Comparison of ENCODE assay signal across 8 mouse cellular contexts in genomic region chr2:18689064-18689921, GRCm38 (mm10). TPM values are rescaled to one million over a fixed set of nuclear protein-coding genes. Genes with fewer than 3 reads are reported as not detected.
DNase-seq lines count a peak whose midpoint lies in the region; ATAC-seq and TF ChIP-seq lines count a peak whose summit lies in the region.

No protein-coding gene starts in this region.

- 2% methylated on average over 51 of the region's 51 CpGs for WGBS in bone marrow, adult 2 months
- WGBS in forebrain, embryonic 13.5 days = 2% methylated on average over 47 of the region's 51 CpGs
- WGBS in hindbrain, postnatal 0 days = 2% methylated on average over 49 of the region's 51 CpGs
- 1% methylated on average over 51 of the region's 51 CpGs for WGBS in limb, embryonic 12.5 days
- under 1% methylated on average over 51 of the region's 51 CpGs for WGBS in midbrain, embryonic 11.5 days
- WGBS in stomach, embryonic 16.5 days = under 1% methylated on average over 51 of the region's 51 CpGs

- H3K4me1 ChIP-seq in bone marrow, adult 2 months (ENCODE audit: control insufficient read depth, insufficient read depth, low read length) = peaks cover 2% of the 10 kb centered on the region
- H3K4me1 ChIP-seq in forebrain, embryonic 13.5 days = peaks cover 25% of the 10 kb centered on the region
- 0 out of 2 replicates have a peak, but pooled peaks cover 6% of the 10 kb centered on the region for H3K4me1 ChIP-seq in hindbrain, postnatal 0 days (ENCODE audit: insufficient read depth, low read length)
- peaks cover 18% of the 10 kb centered on the region for H3K4me1 ChIP-seq in limb, embryonic 12.5 days (replicated peaks)
- peaks cover 16% of the 10 kb centered on the region for H3K4me1 ChIP-seq in midbrain, embryonic 11.5 days (ENCODE audit: control insufficient read depth, insufficient read depth, low read length)
- H3K4me1 ChIP-seq in stomach, embryonic 16.5 days (ENCODE audit: control insufficient read depth, insufficient read depth, low read length) = peaks cover 18% of the 10 kb centered on the region

- peak overlapping the region; percentile 67 for H3K9ac ChIP-seq in forebrain, embryonic 13.5 days
- H3K9ac ChIP-seq in hindbrain, postnatal 0 days (replicated peaks; ENCODE audit: low read length) = no peak overlapping the region
- no peak overlapping the region; the same call in 1 of the 2 replicates for H3K9ac ChIP-seq in limb, embryonic 12.5 days (replicated peaks)
- H3K9ac ChIP-seq in midbrain, embryonic 11.5 days (ENCODE audit: low read length) = peak overlapping the region; percentile 70
- peak overlapping the region; percentile 66 for H3K9ac ChIP-seq in stomach, embryonic 16.5 days (ENCODE audit: low read length)

- TF ChIP-seq POLR2A in bone marrow, adult 2 months (IDR thresholded peaks at IDR 0.05; ENCODE audit: borderline replicate concordance, control insufficient read depth, low read depth, low read length) = no peak

- peak overlapping the region; percentile 53 for H3K4me3 ChIP-seq in bone marrow, adult 2 months (replicated peaks; ENCODE audit: control insufficient read depth, low read depth, low read length)
- H3K4me3 ChIP-seq in forebrain, embryonic 13.5 days = peak overlapping the region; percentile 48
- H3K4me3 ChIP-seq in hindbrain, postnatal 0 days (ENCODE audit: low read length) = peak overlapping the region; percentile 43
- peak overlapping the region; percentile 52 for H3K4me3 ChIP-seq in limb, embryonic 12.5 days (replicated peaks)
- peak overlapping the region; percentile 41 for H3K4me3 ChIP-seq in midbrain, embryonic 11.5 days (ENCODE audit: low read depth, low read length)
- H3K4me3 ChIP-seq in stomach, embryonic 16.5 days (replicated peaks; ENCODE audit: low read length) = peak overlapping the region; percentile 52

- peaks cover 73% of the 10 kb centered on the region for H3K27me3 ChIP-seq in forebrain, embryonic 13.5 days
- peaks cover 65% of the 10 kb centered on the region for H3K27me3 ChIP-seq in hindbrain, postnatal 0 days (ENCODE audit: insufficient read depth, low read length)
- peaks cover 62% of the 10 kb centered on the region for H3K27me3 ChIP-seq in limb, embryonic 12.5 days
- peaks cover 70% of the 10 kb centered on the region for H3K27me3 ChIP-seq in midbrain, embryonic 11.5 days (ENCODE audit: control insufficient read depth, insufficient read depth, low read length)
- peaks cover 41% of the 10 kb centered on the region for H3K27me3 ChIP-seq in stomach, embryonic 16.5 days (ENCODE audit: control insufficient read depth, insufficient read depth, low read length)

- H3K36me3 ChIP-seq in forebrain, embryonic 13.5 days (ENCODE audit: poor library complexity, severe bottlenecking) = peaks cover 3% of the 10 kb centered on the region
- no peaks in the 10 kb centered on the region; the same call in 1 of the 2 replicates for H3K36me3 ChIP-seq in hindbrain, postnatal 0 days (ENCODE audit: insufficient read depth, low read length)
- H3K36me3 ChIP-seq in limb, embryonic 12.5 days = peaks cover 2% of the 10 kb centered on the region
- 0 out of 2 replicates have a peak, but pooled peaks cover under 1% of the 10 kb centered on the region for H3K36me3 ChIP-seq in midbrain, embryonic 11.5 days (ENCODE audit: control insufficient read depth, insufficient read depth, low read length)
- 0 out of 2 replicates have a peak, but pooled peaks cover 2% of the 10 kb centered on the region for H3K36me3 ChIP-seq in stomach, embryonic 16.5 days (ENCODE audit: control insufficient read depth, insufficient read depth, low read length)

- H3K9me3 ChIP-seq in forebrain, embryonic 13.5 days (replicated peaks) = no peaks in the 10 kb centered on the region
- H3K9me3 ChIP-seq in hindbrain, postnatal 0 days (ENCODE audit: low read length) = no peaks in the 10 kb centered on the region
- no peaks in the 10 kb centered on the region for H3K9me3 ChIP-seq in limb, embryonic 12.5 days
- no peaks in the 10 kb centered on the region for H3K9me3 ChIP-seq in midbrain, embryonic 11.5 days (ENCODE audit: control insufficient read depth, low read length)
- H3K9me3 ChIP-seq in stomach, embryonic 16.5 days (replicated peaks; ENCODE audit: control insufficient read depth, low read length) = no peaks in the 10 kb centered on the region

- TF ChIP-seq CTCF in bone marrow, adult 2 months (IDR thresholded peaks at IDR 0.05; ENCODE audit: control insufficient read depth, insufficient read depth, low read length) = no peak
- no peak for TF ChIP-seq CTCF in hindbrain, postnatal 0 days (IDR thresholded peaks at IDR 0.05; ENCODE audit: low read depth)

- peak; percentile 31; the same call in 1 of the 2 replicates for ATAC-seq in forebrain, embryonic 13.5 days
- peak; percentile 46 for ATAC-seq in hindbrain, postnatal 0 days
- peak; percentile 40; the same call in 1 of the 2 replicates for ATAC-seq in limb, embryonic 12.5 days (ENCODE audit: insufficient number of reproducible peaks, insufficient read depth, low FRiP score, low TSS enrichment, low read depth)
- ATAC-seq in midbrain, embryonic 11.5 days (ENCODE audit: low FRiP score) = peak; percentile 29
- peak; percentile 18; the same call in 1 of the 2 replicates for ATAC-seq in stomach, embryonic 16.5 days (ENCODE audit: insufficient read depth, low FRiP score)

- H3K4me2 ChIP-seq in forebrain, embryonic 13.5 days = peak overlapping the region; percentile 77
- H3K4me2 ChIP-seq in hindbrain, postnatal 0 days (ENCODE audit: low read depth, low read length) = peak overlapping the region; percentile 66
- H3K4me2 ChIP-seq in limb, embryonic 12.5 days = peak overlapping the region; percentile 83
- H3K4me2 ChIP-seq in midbrain, embryonic 11.5 days = peak overlapping the region; percentile 77
- H3K4me2 ChIP-seq in stomach, embryonic 16.5 days (ENCODE audit: low read depth, low read length) = peak overlapping the region; percentile 86

- H3K27ac ChIP-seq in bone marrow, adult 2 months (ENCODE audit: control insufficient read depth, insufficient read depth, low read depth, low read length, poor library complexity) = no peak overlapping the region
- no peak overlapping the region for H3K27ac ChIP-seq in forebrain, embryonic 13.5 days
- no peak overlapping the region for H3K27ac ChIP-seq in hindbrain, postnatal 0 days
- H3K27ac ChIP-seq in limb, embryonic 12.5 days = no peak overlapping the region
- no peak overlapping the region for H3K27ac ChIP-seq in midbrain, embryonic 11.5 days (ENCODE audit: low read depth, low read length)
- no peak overlapping the region for H3K27ac ChIP-seq in stomach, embryonic 16.5 days (ENCODE audit: low read length)

- peak; percentile 31 to 71 for DNase-seq in layer of hippocampus, adult 18-20 months (ENCODE audit: low spot score in 2 of 2)
- DNase-seq in layer of hippocampus, postnatal 14 days (ENCODE audit: low spot score in 2 of 2) = no peak
- DNase-seq in hindbrain, postnatal 0 days (ENCODE audit: low spot score) = peak; percentile 44
- peak; percentile 97 for DNase-seq in midbrain, embryonic 11.5 days (ENCODE audit: low spot score, missing footprints)

RNA-seq across cellular contexts. Expression of gene Spag6, which starts 4.5 kb away (rescaled TPM):
- total RNA-seq in layer of hippocampus, adult 18-20 months (2021) = 10 to 100 TPM; 10.2 to 10.8 TPM
- 1 to 10 TPM; 1.8 to 1.9 TPM for total RNA-seq in layer of hippocampus, postnatal 14 days (2021)
- not detected in 2 replicates for polyA plus RNA-seq in bone marrow, adult 2 months (2011; ENCODE audit: insufficient read depth, insufficient read length, low replicate concordance, missing spikeins)
- polyA plus RNA-seq in forebrain, embryonic 13.5 days (2015; fragmentation: Nextera tagmentation; extraction: Ambion mirVana) = 0.20 and 0.32 TPM in 2 replicates
- not detected in 2 replicates for total RNA-seq in hindbrain, postnatal 0 days (2014; rRNA removed)
- 0.09 and 0.20 TPM in 2 replicates for polyA plus RNA-seq in hindbrain, postnatal 0 days (2015; fragmentation: Nextera tagmentation; extraction: Ambion mirVana)
- 0.21 TPM in 1 of 2 replicates, not detected in the other for polyA plus RNA-seq in limb, embryonic 12.5 days (2016; fragmentation: Nextera tagmentation; extraction: Ambion mirVana)
- polyA plus RNA-seq in midbrain, embryonic 11.5 days (2014; fragmentation: Nextera tagmentation; extraction: Ambion mirVana) = 0.25 and 0.48 TPM in 2 replicates
- 0.09 TPM in 1 of 2 replicates, not detected in the other for polyA plus RNA-seq in stomach, embryonic 16.5 days (2015; fragmentation: Nextera tagmentation; extraction: Ambion mirVana)

RNA-seq across cellular contexts. Expression of gene Bmi1, which starts 12.5 kb away (rescaled TPM):
- 10 to 100 TPM; 65.6 to 68.9 TPM for total RNA-seq in layer of hippocampus, adult 18-20 months (2021)
- total RNA-seq in layer of hippocampus, postnatal 14 days (2021) = 10 to 100 TPM; 40.8 to 51.9 TPM
- polyA plus RNA-seq in bone marrow, adult 2 months (2011; ENCODE audit: insufficient read depth, insufficient read length, low replicate concordance, missing spikeins) = 7.2 and 9.8 TPM in 2 replicates
- 34.4 and 35.5 TPM in 2 replicates for polyA plus RNA-seq in forebrain, embryonic 13.5 days (2015; fragmentation: Nextera tagmentation; extraction: Ambion mirVana)
- total RNA-seq in hindbrain, postnatal 0 days (2014; rRNA removed) = 37.2 and 61.9 TPM in 2 replicates
- polyA plus RNA-seq in hindbrain, postnatal 0 days (2015; fragmentation: Nextera tagmentation; extraction: Ambion mirVana) = 11.8 and 14.0 TPM in 2 replicates
- polyA plus RNA-seq in limb, embryonic 12.5 days (2016; fragmentation: Nextera tagmentation; extraction: Ambion mirVana) = 29.3 and 33.4 TPM in 2 replicates
- polyA plus RNA-seq in midbrain, embryonic 11.5 days (2014; fragmentation: Nextera tagmentation; extraction: Ambion mirVana) = 42.8 and 46.4 TPM in 2 replicates
- 15.6 and 18.1 TPM in 2 replicates for polyA plus RNA-seq in stomach, embryonic 16.5 days (2015; fragmentation: Nextera tagmentation; extraction: Ambion mirVana)

RNA-seq across cellular contexts. Expression of gene Commd3, which starts 17.1 kb away (rescaled TPM):
- 10 to 100 TPM; 85.4 to 92.4 TPM for total RNA-seq in layer of hippocampus, adult 18-20 months (2021)
- total RNA-seq in layer of hippocampus, postnatal 14 days (2021) = 100 to 1,000 TPM; 116 to 117 TPM
- 54.6 and 87.4 TPM in 2 replicates for polyA plus RNA-seq in bone marrow, adult 2 months (2011; ENCODE audit: insufficient read depth, insufficient read length, low replicate concordance, missing spikeins)
- polyA plus RNA-seq in forebrain, embryonic 13.5 days (2015; fragmentation: Nextera tagmentation; extraction: Ambion mirVana) = 211 and 226 TPM in 2 replicates
- 137 and 185 TPM in 2 replicates for total RNA-seq in hindbrain, postnatal 0 days (2014; rRNA removed)
- polyA plus RNA-seq in hindbrain, postnatal 0 days (2015; fragmentation: Nextera tagmentation; extraction: Ambion mirVana) = 187 and 191 TPM in 2 replicates
- polyA plus RNA-seq in limb, embryonic 12.5 days (2016; fragmentation: Nextera tagmentation; extraction: Ambion mirVana) = 207 and 225 TPM in 2 replicates
- polyA plus RNA-seq in midbrain, embryonic 11.5 days (2014; fragmentation: Nextera tagmentation; extraction: Ambion mirVana) = 119 and 122 TPM in 2 replicates
- polyA plus RNA-seq in stomach, embryonic 16.5 days (2015; fragmentation: Nextera tagmentation; extraction: Ambion mirVana) = 190 and 214 TPM in 2 replicates

Comparison
In these comparisons a context has a peak if more than half of its experiments do, and no peak if none do; other contexts are left out.
1. DNase-seq: peak in layer of hippocampus, adult 18-20 months (2 of 2), hindbrain, postnatal 0 days (single experiment) and midbrain, embryonic 11.5 days (single experiment); none in layer of hippocampus, postnatal 14 days (0 of 2).
2. H3K9ac ChIP-seq: peak in forebrain, embryonic 13.5 days (single experiment), midbrain, embryonic 11.5 days (single experiment) and stomach, embryonic 16.5 days (single experiment); none in hindbrain, postnatal 0 days (single experiment) and limb, embryonic 12.5 days (single experiment).
3. Peak in every context shown above with its lines, with median percentiles within 50 percentile points of each other: H3K4me3 ChIP-seq, ATAC-seq and H3K4me2 ChIP-seq.